Mouse (Mus musculus): ENCODE measurements around the gene Gucy2g. TPM values are rescaled to one million over a fixed set of nuclear protein-coding genes. Genes with fewer than 3 reads are reported as not detected.
A peak's percentile ranks its signal among the peaks of the same experiment; 100 is the strongest.

The Gucy2g gene
- polyA plus RNA-seq, 1 experiment, result 0.05 TPM

- no peak for DNase-seq (ENCODE audit: low read depth)
- TF ChIP-seq POLR2A (IDR thresholded peaks at IDR 0.05; ENCODE audit: borderline replicate concordance, extremely low read depth, insufficient read depth, insufficient read length, poor library complexity, severe bottlenecking) (no peak), CTCF (IDR thresholded peaks at IDR 0.05; ENCODE audit: borderline replicate concordance, extremely low read depth, insufficient read depth, insufficient read length) (no peak)
Observed at GRCm38 (mm10) chr19:55247563-55247962, 6.5 kb upstream of the Gucy2g start.

- DNase-seq (ENCODE audit: low read depth), result peak; percentile 20
- TF ChIP-seq CTCF (IDR thresholded peaks at IDR 0.05; ENCODE audit: borderline replicate concordance, extremely low read depth, insufficient read depth, insufficient read length) (no peak), POLR2A (IDR thresholded peaks at IDR 0.05; ENCODE audit: borderline replicate concordance, extremely low read depth, insufficient read depth, insufficient read length, poor library complexity, severe bottlenecking) (no peak)
Observed at GRCm38 (mm10) chr19:55244791-55245231, 3.8 kb upstream of the Gucy2g start.

DNA sequence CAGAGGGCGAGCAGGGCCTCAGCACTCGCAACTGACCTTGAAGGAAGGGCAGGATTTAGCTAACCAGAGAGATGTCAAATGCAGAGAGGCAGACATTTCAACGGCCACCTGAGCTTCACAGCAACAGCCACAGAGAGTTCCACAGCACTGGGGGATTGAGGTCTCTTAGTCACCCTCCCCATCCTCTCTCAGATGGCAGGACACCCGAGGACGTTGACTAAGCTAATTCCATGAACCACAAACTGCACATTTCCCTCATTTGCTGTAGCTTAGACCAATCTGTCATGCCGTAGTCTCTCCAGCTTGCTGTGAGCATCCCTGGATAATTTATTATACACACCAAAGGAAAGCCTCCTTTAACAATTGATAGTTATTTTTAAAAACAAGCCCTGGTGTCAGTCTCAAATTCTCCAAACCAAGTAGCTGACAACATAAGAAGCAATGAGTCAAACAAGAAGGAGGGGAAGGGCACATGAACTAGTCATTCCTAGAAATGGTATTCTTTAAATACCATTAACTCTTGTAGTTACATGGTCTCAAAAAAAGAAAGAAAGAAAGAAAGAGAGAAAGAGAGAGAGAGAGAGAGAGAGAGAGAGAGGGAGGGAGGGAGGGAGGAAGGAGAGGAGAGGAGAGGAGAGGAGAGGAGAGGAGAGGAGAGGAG lies 1.1 kb downstream of the Gucy2g start:
- DNase-seq (ENCODE audit: low read depth), result no peak
- TF ChIP-seq CTCF (IDR thresholded peaks at IDR 0.05; ENCODE audit: borderline replicate concordance, extremely low read depth, insufficient read depth, insufficient read length), result no peak
- no peak for TF ChIP-seq POLR2A (IDR thresholded peaks at IDR 0.05; ENCODE audit: borderline replicate concordance, extremely low read depth, insufficient read depth, insufficient read length, poor library complexity, severe bottlenecking)

- no peak for DNase-seq (ENCODE audit: low read depth)
- no peak for TF ChIP-seq CTCF (IDR thresholded peaks at IDR 0.05; ENCODE audit: borderline replicate concordance, extremely low read depth, insufficient read depth, insufficient read length)
- TF ChIP-seq POLR2A (IDR thresholded peaks at IDR 0.05; ENCODE audit: borderline replicate concordance, extremely low read depth, insufficient read depth, insufficient read length, poor library complexity, severe bottlenecking), result no peak
Observed at GRCm38 (mm10) chr19:55236564-55236963, 4.5 kb downstream of the Gucy2g start.

DNA sequence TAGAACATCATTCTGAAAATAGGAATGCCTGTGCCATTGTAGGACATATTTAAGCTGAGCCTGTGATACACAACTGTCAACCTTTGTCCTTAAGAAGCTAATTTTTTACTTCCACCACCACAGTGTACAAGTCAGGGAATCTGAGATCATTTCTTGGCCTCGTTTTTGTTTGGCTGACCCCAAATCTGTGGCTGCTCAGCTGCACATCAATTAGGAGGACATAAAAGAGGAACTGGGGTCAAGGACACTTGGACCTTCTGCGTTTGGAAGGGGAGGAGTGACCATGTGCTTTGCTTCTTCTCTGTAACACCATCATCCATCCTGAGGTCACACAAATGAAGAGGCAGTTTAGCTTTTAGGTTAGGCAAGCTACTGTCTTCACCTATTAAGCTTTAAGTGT lies 5.0 kb downstream of the Gucy2g start:
- no peak for DNase-seq (ENCODE audit: low read depth)
- no peak for TF ChIP-seq CTCF (IDR thresholded peaks at IDR 0.05; ENCODE audit: borderline replicate concordance, extremely low read depth, insufficient read depth, insufficient read length)
- TF ChIP-seq POLR2A (IDR thresholded peaks at IDR 0.05; ENCODE audit: borderline replicate concordance, extremely low read depth, insufficient read depth, insufficient read length, poor library complexity, severe bottlenecking), result no peak

DNA sequence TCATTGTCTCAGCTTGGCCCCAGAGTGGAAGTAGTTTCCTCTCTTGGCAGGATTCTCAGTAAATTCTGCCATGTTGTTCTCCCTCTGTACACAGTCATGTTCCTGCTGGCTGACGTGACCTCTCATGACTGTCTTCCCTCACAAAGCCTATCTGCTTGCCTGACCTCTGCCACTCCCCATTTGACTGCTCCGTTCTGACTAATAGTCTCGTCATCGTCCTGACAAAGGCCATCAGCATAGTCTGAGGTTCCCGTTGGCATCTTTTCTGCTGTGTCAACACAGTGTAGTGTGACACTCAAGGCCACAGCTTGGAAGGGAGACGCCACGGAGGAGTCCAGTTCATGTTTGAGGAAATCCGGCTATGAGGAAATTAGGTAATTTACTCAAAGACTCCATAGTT lies 8.9 kb downstream of the Gucy2g start:
- DNase-seq (ENCODE audit: low read depth), result no peak
- no peak for TF ChIP-seq CTCF (IDR thresholded peaks at IDR 0.05; ENCODE audit: borderline replicate concordance, extremely low read depth, insufficient read depth, insufficient read length)
- no peak for TF ChIP-seq POLR2A (IDR thresholded peaks at IDR 0.05; ENCODE audit: borderline replicate concordance, extremely low read depth, insufficient read depth, insufficient read length, poor library complexity, severe bottlenecking)

DNA sequence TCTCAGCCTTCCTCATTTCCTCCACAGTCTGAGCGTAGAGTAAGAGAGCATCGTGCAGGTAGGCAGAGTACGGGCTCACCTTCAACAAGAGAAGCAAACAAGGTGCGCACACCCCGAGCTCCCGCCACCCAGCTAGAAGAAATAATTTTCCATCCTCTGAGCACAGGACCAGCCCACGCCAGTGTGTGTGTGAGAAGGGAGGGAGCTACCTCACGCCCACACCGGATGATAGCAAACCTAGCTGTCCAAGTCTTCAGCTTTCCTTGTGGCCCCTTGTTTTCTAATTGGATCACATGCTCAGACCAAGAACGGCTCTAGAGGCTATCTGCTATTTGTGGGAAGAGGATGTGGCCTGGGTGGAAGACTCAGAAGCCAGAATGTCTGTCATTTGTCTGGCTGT lies 10.0 kb downstream of the Gucy2g start:
- TF ChIP-seq POLR2A (IDR thresholded peaks at IDR 0.05; ENCODE audit: borderline replicate concordance, extremely low read depth, insufficient read depth, insufficient read length, poor library complexity, severe bottlenecking), result no peak
- TF ChIP-seq CTCF (IDR thresholded peaks at IDR 0.05; ENCODE audit: borderline replicate concordance, extremely low read depth, insufficient read depth, insufficient read length), result no peak

DNA sequence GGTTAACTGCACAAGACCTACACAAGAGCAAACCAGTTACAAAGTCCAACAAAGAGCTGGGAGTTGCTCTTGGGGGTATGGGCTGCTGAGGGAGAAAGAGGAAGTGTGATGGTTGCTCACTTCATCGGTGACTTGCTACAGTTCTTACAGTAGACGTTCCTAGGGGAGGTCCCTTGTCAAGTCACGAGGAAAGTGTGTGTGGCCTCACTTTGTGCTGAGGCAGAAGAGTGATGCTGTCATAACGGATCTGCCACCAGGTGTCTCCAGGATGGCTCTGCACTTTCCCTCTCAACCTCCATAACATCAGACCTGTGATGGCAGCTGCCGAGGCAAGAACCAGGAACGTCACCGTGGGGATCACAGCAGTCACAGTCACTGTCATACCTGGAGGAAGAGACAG lies 13.9 kb downstream of the Gucy2g start:
- TF ChIP-seq CTCF (IDR thresholded peaks at IDR 0.05; ENCODE audit: borderline replicate concordance, extremely low read depth, insufficient read depth, insufficient read length) (no peak), POLR2A (IDR thresholded peaks at IDR 0.05; ENCODE audit: borderline replicate concordance, extremely low read depth, insufficient read depth, insufficient read length, poor library complexity, severe bottlenecking) (no peak)
- no peak for DNase-seq (ENCODE audit: low read depth)

More for the DNA sequence above, 10.0 kb downstream of the Gucy2g start:
- DNase-seq (ENCODE audit: low read depth), result no peak

DNA sequence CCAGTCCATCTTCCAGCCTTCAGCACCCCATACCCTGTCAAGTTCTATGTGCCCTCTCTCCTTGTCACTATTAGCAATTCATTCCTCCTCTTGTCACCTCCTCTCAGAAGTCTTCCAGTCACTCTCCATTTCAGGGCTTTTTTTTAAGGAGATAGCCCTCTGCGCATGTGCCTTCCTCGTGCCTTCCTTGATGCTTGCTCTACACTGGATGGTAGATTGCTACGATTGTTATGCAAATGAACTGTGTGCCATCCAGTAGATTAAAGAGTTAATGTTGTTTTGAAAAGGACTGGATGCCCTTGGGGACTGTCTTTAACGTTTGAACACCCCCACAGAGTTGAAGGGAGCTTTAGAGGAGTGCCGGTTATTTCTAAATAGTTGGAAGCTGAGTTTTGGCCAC lies 14.4 kb downstream of the Gucy2g start:
- no peak for DNase-seq (ENCODE audit: low read depth)
- TF ChIP-seq CTCF (IDR thresholded peaks at IDR 0.05; ENCODE audit: borderline replicate concordance, extremely low read depth, insufficient read depth, insufficient read length), result no peak
- TF ChIP-seq POLR2A (IDR thresholded peaks at IDR 0.05; ENCODE audit: borderline replicate concordance, extremely low read depth, insufficient read depth, insufficient read length, poor library complexity, severe bottlenecking), result no peak

GRCm38 (mm10) chr19:55222268-55222667 lies 18.8 kb downstream of the Gucy2g start:
- no peak for DNase-seq (ENCODE audit: low read depth)
- TF ChIP-seq POLR2A (IDR thresholded peaks at IDR 0.05; ENCODE audit: borderline replicate concordance, extremely low read depth, insufficient read depth, insufficient read length, poor library complexity, severe bottlenecking) (no peak), CTCF (IDR thresholded peaks at IDR 0.05; ENCODE audit: borderline replicate concordance, extremely low read depth, insufficient read depth, insufficient read length) (no peak)

- no peak for DNase-seq (ENCODE audit: low read depth)
- TF ChIP-seq CTCF (IDR thresholded peaks at IDR 0.05; ENCODE audit: borderline replicate concordance, extremely low read depth, insufficient read depth, insufficient read length), result no peak
- no peak for TF ChIP-seq POLR2A (IDR thresholded peaks at IDR 0.05; ENCODE audit: borderline replicate concordance, extremely low read depth, insufficient read depth, insufficient read length, poor library complexity, severe bottlenecking)
Observed at GRCm38 (mm10) chr19:55221208-55221607, 19.8 kb downstream of the Gucy2g start.

DNA sequence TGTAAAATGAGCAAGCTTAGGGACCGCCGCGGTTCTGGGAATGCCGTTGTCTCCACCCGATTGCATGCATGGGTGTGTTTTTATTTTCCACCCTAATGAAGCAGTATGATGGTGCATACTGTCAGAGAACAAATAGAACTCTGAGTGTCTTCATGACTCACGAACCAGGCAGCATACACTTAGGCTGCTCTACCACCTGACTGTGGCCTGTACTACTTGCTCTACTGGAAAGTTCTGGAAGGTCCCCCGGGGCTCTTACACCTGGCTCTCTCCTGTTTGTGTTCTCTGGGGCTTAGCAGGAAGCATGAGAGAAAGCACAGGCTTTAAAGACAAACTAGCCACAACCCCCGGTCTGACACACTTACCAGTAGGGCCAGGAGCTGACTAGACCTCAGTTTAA lies 21.7 kb downstream of the Gucy2g start:
- no peak for DNase-seq (ENCODE audit: low read depth)
- no peak for TF ChIP-seq POLR2A (IDR thresholded peaks at IDR 0.05; ENCODE audit: borderline replicate concordance, extremely low read depth, insufficient read depth, insufficient read length, poor library complexity, severe bottlenecking)
- TF ChIP-seq CTCF (IDR thresholded peaks at IDR 0.05; ENCODE audit: borderline replicate concordance, extremely low read depth, insufficient read depth, insufficient read length), result no peak

Measured in brain, embryonic 14.5 days (tissue).